Mouse (Mus musculus) heart, adult 2 months (tissue): ENCODE measurements around the gene Stard8.

Source experiments
- CTCF ChIP-seq: fragments of 200-600 bp; IDR thresholded peaks from 2 replicates; pipeline ENCODE4 v1.8.1; 2022; ENCODE audit warnings: antibody characterized with exemption, mild to moderate bottlenecking, moderate library complexity
- EP300 ChIP-seq: fragments of 200-500 bp; IDR thresholded peaks from 2 replicates; pipeline ENCODE4 v1.6.1; 2011; ENCODE audit warnings: low read depth, low read length, control low read depth; ENCODE audit not compliant: insufficient read depth
- POLR2A ChIP-seq: fragments of 200-500 bp; IDR thresholded peaks from 2 replicates; pipeline ENCODE4 v1.6.1; 2011; ENCODE audit warnings: mild to moderate bottlenecking, low read depth, low read length, control low read depth; ENCODE audit not compliant: insufficient read depth

- TF ChIP-seq POLR2A (no peak), CTCF (no peak), EP300 (no peak)
Measured at GRCm38 (mm10) chrX:99054512-99054911, 51.5 kb downstream of the Stard8 start.
